Mouse (Mus musculus) spleen, adult 2 months (tissue): ENCODE data around the gene Slc26a6.

Source experiments
- CTCF ChIP-seq: fragments of 200-500 bp; IDR thresholded peaks from 2 replicates; pipeline ENCODE4 v1.5.1; 2011; ENCODE audit warnings: mild to moderate bottlenecking, inconsistent platforms; ENCODE audit not compliant: insufficient read depth, insufficient read length, insufficient replicate concordance; ENCODE audit errors: extremely low read depth
- POLR2A ChIP-seq: fragments of 200-500 bp; IDR thresholded peaks from 2 replicates; pipeline ENCODE4 v1.6.1; 2011; ENCODE audit warnings: low read depth, low read length, inconsistent platforms

DNA sequence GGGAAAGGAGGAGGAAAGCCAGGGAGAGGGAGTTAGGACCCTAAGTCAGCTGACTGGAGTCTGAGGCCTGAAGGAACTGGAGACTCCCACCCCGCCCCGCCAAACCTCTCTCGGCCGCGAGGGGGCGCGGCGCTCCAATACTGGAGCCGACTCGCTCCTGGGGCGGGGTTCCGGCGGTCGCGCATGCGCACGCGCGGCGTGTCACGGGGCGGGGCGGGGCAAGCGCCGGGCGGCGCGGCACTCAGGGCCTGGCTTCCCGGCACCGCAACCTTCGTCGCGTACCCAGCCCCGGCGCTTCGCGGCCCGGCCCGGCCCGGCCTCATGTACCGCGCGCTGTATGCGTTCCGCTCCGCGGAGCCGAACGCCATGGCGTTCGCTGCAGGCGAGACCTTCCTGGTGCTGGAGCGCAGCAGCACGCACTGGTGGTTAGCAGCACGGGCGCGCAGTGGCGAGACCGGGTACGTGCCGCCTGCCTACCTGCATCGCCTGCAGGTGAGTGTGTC lies 44.9 kb upstream of the Slc26a6 start, which contains the start of gene Nckipsd:
- TF ChIP-seq CTCF = peak; percentile 91
- peak; percentile 22; the same call in 1 of the 2 replicates for TF ChIP-seq POLR2A
